Mouse (Mus musculus): ENCODE data around the gene Arhgap15.

The Arhgap15 gene

DNA sequence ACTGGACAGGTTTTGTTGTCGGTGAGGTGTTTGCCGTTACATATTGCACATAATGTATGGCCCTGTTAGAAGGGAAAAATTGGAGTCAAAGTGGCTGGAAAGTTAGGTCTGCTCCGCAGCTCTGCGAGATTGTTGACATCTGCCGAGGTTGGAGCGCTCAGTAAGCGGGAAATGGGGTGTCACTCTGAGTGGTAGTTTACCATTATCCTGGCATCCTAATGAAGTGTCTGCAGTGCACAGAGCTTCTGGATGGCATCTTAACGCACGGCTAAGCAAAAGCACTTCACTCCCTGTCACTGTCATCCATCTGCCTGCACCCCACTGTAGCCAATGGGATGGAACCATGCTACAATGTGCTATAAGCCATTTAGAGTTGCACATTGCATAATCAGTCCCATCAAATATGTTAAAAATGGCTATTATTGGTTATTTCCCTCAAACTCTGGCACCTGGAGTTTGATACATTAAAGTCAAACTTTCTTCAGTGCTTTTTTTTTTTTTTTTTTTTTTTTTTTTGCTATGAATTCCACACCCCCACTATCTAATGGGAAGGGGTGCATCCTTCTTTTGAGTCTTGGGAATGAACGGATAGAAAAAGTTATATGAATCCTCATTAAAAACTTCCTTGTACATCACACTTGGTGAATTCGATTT lies 561.6 kb downstream of the Arhgap15 start:
- DNase-seq: no peak

DNA sequence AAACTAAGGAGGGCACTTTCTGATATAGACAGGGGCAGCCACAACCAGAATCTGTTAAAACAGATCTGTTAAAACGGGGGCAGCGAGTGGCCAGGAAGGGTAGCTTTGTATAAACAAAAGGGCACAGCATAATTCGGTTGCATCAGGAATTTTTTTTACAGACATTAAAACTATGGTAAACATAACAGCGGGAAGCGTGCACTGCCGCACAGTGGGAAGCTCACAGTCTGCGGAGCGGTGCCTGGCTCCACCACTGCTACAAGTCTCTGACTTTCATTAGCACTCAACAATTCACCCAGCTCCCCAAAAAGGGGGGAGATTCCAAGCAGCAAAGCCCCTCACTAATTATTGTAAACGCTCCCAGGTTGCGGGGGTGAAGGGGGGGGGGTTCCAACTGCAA lies 562.6 kb downstream of the Arhgap15 start:
- DNase-seq: no peak

DNA sequence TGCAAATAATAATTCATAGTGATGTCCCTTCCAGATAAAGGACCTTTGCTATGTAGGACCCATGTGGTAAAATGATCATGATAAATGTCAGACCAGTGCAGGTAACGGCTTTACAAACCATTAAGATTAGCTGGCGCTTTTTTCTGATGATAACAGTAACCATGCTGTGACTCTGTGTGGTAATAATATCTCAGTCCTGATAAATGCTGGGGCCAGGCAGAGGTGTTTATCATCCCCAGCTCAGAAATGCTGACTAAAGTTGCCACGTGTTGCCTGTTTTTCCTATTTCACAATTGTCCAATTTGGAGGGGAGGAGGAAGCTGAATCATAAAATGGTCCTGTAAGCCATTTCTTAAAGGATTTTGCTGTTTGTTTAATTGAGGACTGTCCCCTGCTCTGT lies 564.9 kb downstream of the Arhgap15 start:
- DNase-seq: no peak

DNA sequence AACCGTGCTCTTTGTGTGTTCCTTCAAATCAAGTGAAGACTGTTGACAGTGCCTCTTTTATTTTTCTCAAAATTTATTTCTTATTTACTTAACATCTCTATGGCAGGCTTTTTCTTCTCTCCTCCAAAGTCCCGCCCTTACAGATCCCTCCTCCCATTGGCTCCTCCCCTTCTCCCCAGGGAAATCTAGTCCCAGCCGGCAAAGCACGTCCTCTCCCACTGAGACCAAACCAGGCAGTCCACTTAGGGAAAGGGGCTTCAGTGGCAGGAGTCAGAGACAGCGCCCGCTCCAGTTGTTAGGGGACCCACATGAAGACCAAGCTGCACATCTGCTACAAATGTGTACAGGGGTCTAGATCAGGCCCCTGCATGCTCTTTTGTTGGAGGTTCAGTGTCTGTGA lies 569.8 kb downstream of the Arhgap15 start:
- DNase-seq: no peak

DNA sequence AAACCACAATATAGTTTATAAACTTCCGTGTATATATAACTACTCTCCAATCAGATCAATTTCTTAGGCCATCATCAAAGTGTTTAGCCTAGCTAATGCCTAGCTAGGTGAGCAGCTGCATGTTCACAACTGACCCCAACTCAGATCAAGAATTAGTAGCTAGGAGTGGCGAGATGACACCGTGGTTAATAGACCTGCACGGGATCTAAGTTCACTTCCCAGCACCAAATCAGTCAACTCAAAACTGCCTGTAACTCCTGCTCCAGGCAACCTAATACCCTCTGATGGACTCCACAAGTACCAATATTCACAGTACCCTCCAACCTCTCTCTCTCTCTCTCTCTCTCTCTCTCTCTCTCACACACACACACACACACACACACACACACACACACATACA lies 570.9 kb downstream of the Arhgap15 start:
- no peak for DNase-seq

DNA sequence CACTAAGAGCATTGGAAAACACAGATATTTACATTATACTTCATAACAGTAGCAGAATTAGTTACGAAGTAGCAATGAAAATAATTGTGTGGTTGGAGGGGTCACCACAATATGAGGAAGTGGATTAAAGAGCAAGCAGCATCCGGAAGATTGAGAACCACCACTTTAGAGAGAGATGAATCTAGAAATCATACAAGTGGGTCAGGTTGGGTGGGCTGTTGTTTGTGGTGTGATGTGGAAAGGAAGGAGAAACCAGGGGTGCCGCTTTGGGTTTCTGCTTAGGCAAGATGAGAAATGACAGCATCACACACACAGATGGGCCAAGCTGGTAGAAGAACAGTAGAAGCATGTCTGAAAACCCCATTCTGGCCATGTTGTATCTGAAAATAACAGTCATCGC lies 575.2 kb downstream of the Arhgap15 start:
- no peak for DNase-seq

DNA sequence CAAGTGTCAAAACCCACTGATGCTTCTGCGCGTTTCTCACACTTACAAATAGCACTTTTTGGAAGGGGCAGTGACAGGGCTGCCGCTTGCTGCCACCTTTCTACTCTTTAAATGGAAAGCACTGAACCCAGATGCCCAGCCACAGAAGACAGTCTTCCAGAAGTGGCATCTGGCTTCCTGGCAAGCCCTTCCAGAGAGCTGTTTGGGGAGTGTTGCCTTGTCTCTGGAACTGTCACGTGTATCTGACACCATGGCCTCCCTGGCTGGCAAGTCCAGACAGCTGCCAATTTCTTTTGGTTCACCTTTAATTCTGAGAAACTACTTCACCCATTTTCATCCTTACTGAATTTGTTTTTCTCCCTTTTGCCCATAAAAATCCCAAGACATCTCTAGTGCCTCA lies 584.7 kb downstream of the Arhgap15 start:
- DNase-seq: no peak

DNA sequence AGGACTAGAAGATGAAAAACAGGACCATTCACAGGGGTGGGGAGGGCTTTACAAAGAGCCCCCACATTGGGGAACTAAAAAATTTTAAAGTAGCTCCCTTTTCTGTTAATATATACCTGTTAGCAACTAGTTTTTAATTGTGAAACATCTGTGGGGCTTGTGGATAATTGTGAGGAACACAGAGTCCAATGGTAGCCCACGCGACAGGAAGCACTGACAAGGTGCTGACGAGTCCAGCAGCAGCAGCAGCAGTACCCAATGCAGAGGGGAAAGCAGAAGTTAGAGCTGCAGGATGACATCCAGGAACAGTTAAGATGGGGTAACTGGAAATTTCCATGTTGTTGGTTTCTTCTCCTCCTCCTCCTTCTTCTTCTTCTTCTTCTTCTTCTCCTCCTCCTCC lies 585.4 kb downstream of the Arhgap15 start:
- DNase-seq: no peak

DNA sequence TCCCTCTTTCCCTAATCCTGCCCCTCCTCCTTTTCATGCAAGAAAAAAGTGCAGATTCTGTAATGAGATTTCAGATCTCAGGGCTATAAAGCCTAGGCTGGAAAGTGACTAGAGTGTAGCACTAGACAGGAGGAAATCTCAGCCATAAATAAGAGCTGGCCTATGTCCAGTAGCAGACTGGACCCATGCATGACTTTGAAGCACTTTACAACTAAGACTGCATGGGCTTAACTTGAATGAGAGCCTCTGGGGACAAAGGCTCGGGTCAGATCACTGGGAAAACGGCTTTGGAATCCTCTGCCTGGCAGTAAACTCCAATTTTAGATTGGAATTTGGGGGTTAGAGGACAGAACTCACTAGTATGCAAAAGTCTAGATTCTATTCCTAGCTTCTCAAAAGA lies 585.9 kb downstream of the Arhgap15 start:
- DNase-seq: no peak

DNA sequence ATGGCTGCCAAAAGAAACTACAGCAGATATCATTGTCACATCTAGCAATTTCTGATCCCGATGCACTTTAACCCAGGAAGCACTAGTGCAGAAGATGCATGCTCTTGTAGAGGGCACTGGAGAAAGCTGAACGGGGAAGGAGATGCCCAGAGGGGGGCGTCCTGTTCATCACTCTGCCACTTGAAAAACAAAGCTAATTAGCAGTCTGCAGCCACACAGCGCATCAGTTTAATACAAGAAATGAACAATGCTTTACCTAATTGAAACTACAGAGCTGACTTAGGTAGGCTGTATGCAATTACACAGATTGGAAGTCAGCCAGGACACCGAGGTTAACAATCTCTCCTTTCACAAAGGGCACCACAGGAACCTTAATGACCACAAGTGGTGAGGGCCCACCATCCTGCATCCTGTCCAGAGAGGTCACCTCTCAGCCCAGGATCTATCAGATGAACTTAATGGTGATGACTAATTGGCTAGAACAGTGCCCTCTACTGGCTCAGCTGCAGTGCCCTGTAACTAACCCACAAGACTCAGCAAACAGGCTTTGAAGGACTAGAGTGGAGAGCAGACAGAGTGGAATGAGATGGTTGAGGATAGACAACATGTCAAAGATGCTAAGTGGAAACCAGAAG lies 588.2 kb downstream of the Arhgap15 start:
- DNase-seq: peak in 1 of 2 experiments; percentile 10

DNA sequence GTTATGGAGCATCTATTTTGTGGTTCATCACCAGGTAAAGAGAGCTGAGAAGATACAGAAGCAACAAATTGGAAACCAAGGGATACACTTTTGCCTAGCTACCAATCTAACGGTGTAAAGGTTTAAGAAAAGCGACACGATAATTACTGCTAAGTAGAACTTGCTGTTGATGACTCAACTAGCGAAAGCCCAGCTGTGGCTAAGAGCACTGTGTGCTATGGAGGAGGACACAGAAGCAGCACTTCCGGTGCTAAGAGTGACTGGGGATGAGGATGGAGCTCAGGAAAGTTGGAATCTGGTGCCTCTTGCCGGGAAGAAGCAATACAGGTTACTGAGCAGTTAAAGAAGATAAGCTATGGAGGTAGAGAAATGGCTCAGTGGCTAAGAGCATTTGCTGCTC lies 589.8 kb downstream of the Arhgap15 start:
- no peak for DNase-seq

DNA sequence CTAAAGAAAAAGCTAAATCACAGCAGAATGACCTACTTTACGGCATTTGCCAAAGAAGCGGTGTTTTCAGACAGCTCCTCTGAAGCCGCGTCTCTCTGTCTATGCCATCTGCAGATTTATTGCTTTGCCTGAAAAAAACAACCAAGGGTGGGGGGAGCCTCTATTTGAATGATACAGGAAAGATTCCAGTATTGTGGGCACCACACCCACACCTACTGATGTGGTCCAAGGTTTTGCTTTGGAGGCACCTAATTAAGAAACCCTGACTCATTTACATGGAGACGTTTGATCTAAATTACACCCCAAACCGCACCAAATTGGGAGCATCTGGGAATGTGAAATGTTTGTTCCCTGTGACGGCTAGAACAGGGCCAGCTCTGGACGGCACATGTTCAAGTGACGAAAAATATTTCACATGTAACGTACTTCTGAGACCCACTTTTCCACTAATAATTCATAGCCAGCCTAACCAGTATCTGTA lies 592.5 kb downstream of the Arhgap15 start:
- no peak for DNase-seq

DNA sequence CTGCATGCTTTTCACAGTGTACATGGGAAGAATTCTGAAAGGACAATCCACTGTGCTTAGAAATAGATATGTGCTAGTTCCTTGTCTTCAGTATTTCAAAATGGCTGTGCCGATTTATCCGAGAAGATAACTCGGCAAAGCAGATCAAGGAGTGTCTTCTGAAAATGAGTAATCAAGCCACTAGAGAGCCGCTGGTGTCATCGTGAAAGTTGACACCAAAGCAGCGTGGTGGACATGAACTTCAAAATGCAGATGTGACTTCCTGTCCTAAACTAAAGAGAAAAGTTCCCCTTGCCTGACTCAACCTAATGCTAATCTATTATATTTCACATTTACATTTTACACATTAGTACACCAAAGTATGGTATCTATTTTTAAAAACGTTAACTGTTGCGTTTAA lies 596.2 kb downstream of the Arhgap15 start:
- DNase-seq: no peak

DNA sequence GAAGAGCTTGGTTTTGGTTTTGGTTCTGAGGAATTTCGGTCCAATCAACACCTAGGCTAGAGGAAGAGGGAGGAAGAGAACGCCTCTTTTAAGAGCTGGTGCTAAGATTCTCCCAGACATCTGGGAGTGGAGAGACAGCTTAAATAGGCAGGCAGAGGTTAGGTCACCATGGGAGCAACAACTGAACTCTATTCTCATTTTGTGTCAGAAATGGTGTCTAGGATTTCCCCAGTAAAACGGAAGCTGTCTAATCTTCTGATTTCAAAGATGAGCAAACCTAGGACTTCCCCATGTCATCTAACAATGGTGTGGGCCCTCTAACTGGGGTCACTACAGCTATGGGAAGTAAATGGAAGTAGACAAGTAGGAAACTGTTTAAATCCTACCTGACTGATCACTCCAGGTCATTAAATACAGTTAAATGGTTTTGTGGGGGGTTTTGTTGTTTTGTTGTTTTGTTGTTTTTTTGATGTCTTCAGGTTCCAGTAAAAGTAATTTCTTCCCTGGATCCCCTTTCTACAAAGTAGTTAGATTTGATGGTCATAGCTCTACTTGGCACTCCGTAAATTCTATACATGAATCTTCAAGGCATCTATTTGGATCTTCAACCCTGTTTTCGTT lies 596.8 kb downstream of the Arhgap15 start:
- no peak for DNase-seq

DNA sequence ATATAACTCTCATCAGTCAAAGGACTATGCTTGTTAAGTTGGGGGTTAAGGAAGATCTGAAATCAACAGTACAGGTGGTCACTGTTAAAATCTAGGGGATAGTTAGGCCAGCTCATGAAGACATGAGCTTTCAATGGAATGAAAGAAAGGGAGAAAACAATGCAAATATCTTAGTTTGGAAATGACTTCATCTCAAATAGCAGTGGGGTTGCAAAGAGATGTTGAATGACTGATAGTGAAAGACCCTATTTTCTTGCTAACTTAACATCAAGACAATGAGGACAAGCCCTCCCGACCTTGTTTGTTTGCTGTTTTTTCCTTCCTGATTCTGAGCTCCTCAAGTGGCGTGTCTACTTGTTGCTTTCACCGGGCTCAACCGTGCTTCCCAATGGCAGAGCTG lies 597.6 kb downstream of the Arhgap15 start:
- DNase-seq: no peak

DNA sequence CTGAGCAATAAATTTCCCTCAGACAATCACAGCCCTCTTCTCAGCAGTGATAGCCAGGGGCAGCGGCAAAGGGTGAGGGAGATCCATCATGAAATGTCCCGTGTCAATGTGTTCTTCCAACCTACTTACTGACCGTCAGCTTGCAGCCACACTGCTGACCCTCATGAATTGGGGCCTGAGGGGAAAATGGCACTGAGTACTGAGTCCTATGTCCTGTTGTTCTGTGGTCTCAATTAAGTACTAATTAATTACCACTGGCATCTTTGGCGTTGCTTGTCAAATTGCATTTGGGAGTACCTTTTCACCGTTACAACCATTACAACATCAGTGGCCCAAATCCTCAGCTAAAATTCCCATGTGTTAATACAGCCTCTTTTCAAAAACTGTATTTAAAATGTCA lies 599.2 kb downstream of the Arhgap15 start:
- DNase-seq: no peak

DNA sequence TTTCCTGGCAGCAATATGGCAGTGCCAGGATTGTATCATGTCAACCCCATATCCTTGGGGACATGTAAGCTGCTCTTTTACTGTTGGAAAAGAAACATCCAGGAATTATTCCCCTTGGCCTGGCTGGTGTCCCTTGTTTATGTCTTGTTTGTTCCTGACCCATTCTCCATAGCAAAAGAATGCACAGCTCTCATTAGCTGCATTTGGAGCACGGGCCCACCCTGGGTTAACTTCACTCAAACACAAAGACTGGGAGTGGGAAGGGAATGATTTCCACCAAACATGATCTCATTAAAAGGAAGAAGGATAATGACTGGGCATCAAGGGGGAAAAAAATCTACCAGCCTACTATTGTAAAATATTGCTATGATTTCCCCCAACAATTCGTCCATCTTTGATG lies 600.5 kb downstream of the Arhgap15 start:
- DNase-seq: no peak

DNA sequence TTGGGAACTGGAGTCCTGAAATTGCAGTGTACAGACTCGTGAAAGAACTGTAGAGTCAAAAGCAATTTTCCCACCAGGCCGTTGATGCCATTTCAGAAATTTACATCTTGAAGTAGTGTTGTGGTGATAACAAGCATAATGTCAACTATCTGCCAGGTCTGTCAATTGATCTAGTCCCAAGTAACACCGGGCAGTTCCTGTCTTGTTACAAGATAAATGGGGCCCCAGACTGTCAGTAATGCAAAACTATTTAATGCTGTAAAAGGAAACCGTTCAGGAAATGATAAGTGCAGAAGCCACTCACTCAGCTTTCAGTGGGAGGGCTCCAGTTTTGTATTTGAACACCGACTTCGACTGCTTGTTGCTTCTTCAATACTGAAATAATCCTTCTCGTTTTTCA lies 604.3 kb downstream of the Arhgap15 start:
- no peak for DNase-seq

DNA sequence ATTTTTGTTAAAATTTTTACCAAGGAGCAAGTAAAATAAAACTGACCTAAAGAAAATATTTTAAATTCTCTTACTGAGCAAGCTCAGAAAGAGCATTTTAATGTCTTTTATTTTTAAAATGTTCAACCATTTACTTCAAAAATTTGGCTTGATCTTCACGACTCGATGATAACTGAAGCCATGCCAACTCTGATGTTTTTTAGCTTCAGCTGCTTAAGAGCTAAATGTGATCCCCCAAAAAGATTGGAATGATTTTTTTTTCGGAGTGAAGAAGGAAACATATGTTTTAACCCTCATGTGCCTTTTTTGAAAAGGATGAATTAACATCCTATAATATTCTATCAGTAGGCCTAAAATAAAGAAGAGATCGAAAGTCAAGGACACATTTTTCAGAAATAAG lies 605.0 kb downstream of the Arhgap15 start:
- DNase-seq: no peak

DNA sequence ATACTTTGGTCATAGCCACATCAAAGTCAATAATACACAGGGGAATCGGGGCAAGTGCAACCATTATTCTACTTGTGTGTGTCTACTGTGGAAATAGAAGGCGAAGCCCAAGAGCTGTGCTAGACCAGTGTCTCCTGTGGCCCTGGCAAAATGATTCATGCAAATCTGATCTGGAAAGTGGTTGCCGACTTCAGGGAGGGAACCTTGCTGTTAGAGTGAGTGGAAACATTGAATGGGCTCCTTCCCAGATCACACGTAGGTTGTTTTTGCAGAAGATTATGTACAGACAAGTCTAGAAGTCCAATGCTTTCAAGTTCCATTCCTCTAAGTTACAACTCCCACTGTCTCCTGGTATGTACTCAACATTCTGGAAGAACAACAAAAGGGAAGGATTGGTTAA lies 606.2 kb downstream of the Arhgap15 start:
- DNase-seq: no peak

DNA sequence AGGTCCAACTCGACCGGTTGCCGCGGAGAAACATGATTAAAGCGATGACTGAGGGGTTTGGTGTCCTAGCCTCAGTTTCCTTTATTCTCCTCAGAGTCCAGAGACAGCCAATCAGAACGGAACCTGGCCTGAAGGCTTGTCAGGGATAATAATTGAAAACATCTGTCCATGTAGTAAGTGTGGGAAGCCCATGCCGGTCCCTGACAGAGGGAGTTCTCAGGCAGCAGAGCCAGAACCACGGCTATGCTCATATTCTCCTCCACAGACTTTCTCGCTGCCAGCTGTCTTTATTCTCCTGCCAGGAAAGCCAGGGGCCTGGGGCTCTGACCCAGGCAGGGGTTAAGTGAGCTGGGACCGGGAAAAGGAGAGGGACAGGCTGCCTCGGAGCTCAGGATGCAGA lies 606.7 kb downstream of the Arhgap15 start:
- no peak for DNase-seq

DNA sequence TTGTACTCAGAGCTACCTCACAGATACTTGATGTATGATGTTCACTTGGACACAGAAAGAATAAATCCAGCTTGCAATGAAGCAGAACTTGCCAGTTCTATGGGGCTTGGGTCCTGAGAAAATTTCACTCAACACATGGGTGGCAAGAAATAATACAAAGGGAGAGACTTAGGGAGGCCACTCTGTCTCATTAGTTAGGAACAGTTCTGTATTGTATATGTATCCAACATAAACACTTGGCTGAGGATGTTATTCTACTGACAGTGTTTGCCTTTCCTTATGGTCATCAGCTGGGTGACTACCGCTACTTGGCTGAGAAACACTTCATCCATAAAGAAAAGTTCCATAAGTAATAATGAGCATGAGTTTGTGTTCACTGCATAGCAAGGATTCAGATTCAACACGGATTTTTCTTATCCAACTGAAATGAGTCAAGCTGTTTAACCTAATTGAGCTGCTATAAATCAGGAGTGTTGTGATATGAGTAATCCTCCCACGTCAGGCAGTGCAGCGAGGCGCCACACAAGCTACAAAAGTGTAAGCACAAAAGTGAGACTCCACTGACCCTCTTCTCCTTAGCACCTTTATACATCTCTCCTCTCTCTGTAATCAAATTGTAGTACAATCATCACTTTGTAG lies 607.7 kb downstream of the Arhgap15 start:
- no peak for DNase-seq

DNA sequence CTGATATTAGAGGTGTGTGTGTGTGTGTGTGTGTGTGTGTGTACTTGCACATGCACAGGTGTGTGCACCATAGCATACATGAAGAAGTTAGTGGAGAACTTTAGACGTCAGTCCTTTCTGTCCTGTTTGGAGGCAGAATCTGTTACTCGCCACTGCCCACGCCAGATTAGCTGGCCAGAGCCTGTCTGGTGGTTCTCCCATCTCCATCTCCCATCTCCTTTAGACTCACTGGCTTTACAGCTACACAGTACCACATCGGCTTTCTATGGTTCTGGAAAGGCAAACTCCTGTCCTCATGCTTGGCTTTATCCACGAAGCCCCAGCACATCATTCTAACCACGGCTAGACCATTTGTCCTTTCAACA lies 608.2 kb downstream of the Arhgap15 start:
- no peak for DNase-seq

DNA sequence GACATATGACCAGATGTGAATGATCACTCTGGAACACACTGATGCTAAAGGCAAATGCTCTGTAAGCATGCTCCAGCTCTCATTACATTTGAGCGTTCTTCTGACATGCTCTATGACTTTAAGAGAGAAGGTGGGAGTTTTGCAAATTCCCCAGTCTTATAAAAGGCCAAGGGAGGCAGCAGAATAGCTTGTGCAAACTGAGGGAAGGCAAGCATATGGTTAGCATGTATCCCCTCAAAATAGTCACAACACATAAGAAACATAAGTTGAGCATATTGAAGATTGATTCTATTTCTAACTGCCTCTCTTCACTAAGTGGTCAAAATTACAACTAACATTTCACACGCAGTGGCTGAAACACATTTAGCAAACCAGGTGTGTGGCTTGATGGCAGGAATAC lies 631.6 kb downstream of the Arhgap15 start:
- no peak for DNase-seq

Measured in cerebellum, adult 18-20 months (tissue).